Mouse (Mus musculus) inflammation-experienced regulatory T-cells (primary cell): ENCODE measurements around the gene Olfr262. TPM values are rescaled to one million over a fixed set of nuclear protein-coding genes. Genes with fewer than 3 reads are reported as not detected.

Experiments
- polyA plus RNA-seq, 2 experiments: library from polyadenylated mRNA; unstranded; fragments of 100-300 nt; shearing (Covaris generic); gene quantifications; one replicate each; pipeline ENCODE4 v1.2.1; 2017

Olfr262 gene
- under 1 TPM; 0.17 to 0.71 TPM for polyA plus RNA-seq

DNA sequence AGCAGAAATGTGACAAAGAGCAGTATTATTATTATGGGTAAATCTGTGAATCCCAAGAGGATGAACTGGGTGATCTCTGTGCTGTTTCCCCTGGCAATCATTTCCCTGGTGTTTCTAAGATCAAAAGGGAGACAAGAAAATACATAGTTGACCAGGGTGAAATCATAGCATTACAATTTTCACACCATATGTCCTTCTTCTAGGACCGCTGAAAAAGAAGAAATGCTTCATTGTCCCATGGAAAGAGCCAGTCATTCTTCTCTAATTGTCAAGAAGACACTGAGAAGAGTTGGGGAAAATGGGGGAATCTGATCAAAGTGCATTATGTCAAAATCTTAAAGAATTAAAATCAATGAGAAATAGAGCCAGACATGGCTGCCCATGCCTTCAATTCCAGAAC, at the start of gene Olfr262:
TSS of gene Olfr262 (minus strand) at position 101 of the 400 bp plus-strand sequence.

GRCm38 (mm10) chr19:12279554-12279953, 38.1 kb upstream of the Olfr262 start, which contains the start of gene Olfr1434:
Gene Olfr1434 (plus strand): TSS chr19:12279854.

DNA sequence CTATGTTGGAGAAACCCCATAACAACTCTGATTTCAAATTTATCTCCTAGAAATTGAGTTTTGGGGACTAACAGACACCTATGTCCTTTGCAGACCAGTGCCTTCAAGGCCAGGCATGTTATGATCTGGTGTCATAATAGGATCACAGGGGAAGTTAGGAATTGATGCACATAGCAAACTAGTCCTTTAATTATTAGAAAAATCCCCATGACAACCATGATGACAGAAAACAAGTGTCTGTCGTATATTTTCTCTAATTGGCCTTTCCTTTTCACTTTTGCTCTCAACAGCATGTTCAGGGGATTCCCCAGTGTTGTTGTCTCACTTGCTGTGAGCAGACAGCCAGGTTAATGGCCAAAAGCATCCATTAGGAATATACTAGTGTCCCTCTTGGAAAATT, 19.3 kb upstream of the Olfr262 start, which contains the start of gene Olfr235:
TSS of gene Olfr235 (plus strand) at position 301 of the 400 bp plus-strand sequence.

GRCm38 (mm10) chr19:12232496-12232895, 9.0 kb downstream of the Olfr262 start, which contains the start of gene Olfr1432:
Gene Olfr1432 (minus strand): TSS chr19:12232596.

GRCm38 (mm10) chr19:12200334-12200733, 41.1 kb downstream of the Olfr262 start, which contains the start of gene Olfr1431:
Gene Olfr1431 (plus strand): TSS chr19:12200634.

Other genes starting within 250 kb of the Olfr262 start
- under 1 TPM in 1 of 2 experiments, not detected in 1; 0.16 TPM for gene Olfr1423, start 200.3 kb downstream of the Olfr262 start, polyA plus RNA-seq
- under 1 TPM in 1 of 2 experiments, not detected in 1; 0.66 TPM for gene Olfr1424, start 179.0 kb downstream of the Olfr262 start, polyA plus RNA-seq
- under 1 TPM in 1 of 2 experiments, not detected in 1; 0.12 TPM for gene Olfr1425, start 163.9 kb downstream of the Olfr262 start, polyA plus RNA-seq
- under 1 TPM in 1 of 2 experiments, not detected in 1; 0.07 TPM for gene Olfr1426, start 149.6 kb downstream of the Olfr262 start, polyA plus RNA-seq
- not detected for gene Olfr1427, start 138.3 kb downstream of the Olfr262 start, polyA plus RNA-seq
- not detected for gene Olfr1428, start 125.8 kb downstream of the Olfr262 start, polyA plus RNA-seq
- gene Olfr76, start 118.5 kb downstream of the Olfr262 start, polyA plus RNA-seq: not detected
- under 1 TPM; 0.13 to 0.48 TPM for gene Olfr1555-ps1, start 71.5 kb downstream of the Olfr262 start, polyA plus RNA-seq
- under 1 TPM; 0.12 TPM for gene Olfr1431, start 41.0 kb downstream of the Olfr262 start, polyA plus RNA-seq
- gene Olfr1432, start 9.1 kb downstream of the Olfr262 start, polyA plus RNA-seq: not detected
- gene Olfr235, start 19.4 kb upstream of the Olfr262 start, polyA plus RNA-seq: under 1 TPM in 1 of 2 experiments, not detected in 1; 0.60 TPM
- gene Olfr1434, start 38.2 kb upstream of the Olfr262 start, polyA plus RNA-seq: not detected
- not detected for gene Olfr1436, start 57.5 kb upstream of the Olfr262 start, polyA plus RNA-seq
- gene Olfr1437, start 83.4 kb upstream of the Olfr262 start, polyA plus RNA-seq: under 1 TPM in 1 of 2 experiments, not detected in 1; 0.11 TPM
- gene Olfr1438-ps1, start 94.3 kb upstream of the Olfr262 start, polyA plus RNA-seq: under 1 TPM; 0.08 to 0.71 TPM
- gene Olfr1440, start 145.6 kb upstream of the Olfr262 start, polyA plus RNA-seq: under 1 TPM in 1 of 2 experiments, not detected in 1; 0.23 TPM
- not detected for gene Olfr1441, start 175.8 kb upstream of the Olfr262 start, polyA plus RNA-seq
- under 1 TPM; 0.11 to 0.21 TPM for gene Pfpl, start 186.2 kb upstream of the Olfr262 start, polyA plus RNA-seq
- gene Mpeg1, start 219.1 kb upstream of the Olfr262 start, polyA plus RNA-seq: 1 to 10 TPM in 1 of 2 experiments, under 1 TPM in 1; 0.04 to 1.4 TPM